Mouse (Mus musculus) kidney, postnatal 36 days (tissue): ENCODE measurements around the gene Otud7b.
A peak's percentile ranks its signal among the peaks of the same experiment; 100 is the strongest.

ENCODE experiments used
- DNase-seq, 2 experiments: peaks; one replicate each; pipeline ENCODE4 v3.0.0; 2021 to 2022; ENCODE audit warnings: mixed read lengths in 2 of 2

The Otud7b gene

GRCm38 (mm10) chr3:96104261-96105065 is at the start of gene Otud7b:
Gene Otud7b, plus strand, starts transcription at chr3:96104527.
- peak; percentile 82 to 88 for DNase-seq

GRCm38 (mm10) chr3:96055294-96055693 is 49.0 kb upstream of the Otud7b start:
- no peak for DNase-seq

- DNase-seq = no peak
These were observed 48.3 kb upstream of the Otud7b start for GRCm38 (mm10) chr3:96056031-96056430.

- DNase-seq = peak; percentile 90 to 92
These were observed 46.6 kb upstream of the Otud7b start for GRCm38 (mm10) chr3:96057747-96058204.

GRCm38 (mm10) chr3:96058231-96058896 is 46.0 kb upstream of the Otud7b start, which contains the start of gene Vps45:
Gene Vps45, minus strand, starts transcription at chr3:96058466.
- peak; percentile 78 to 83 for DNase-seq

- no peak for DNase-seq
These were observed 44.2 kb upstream of the Otud7b start for GRCm38 (mm10) chr3:96060146-96060545.

- no peak for DNase-seq
These were observed 41.0 kb upstream of the Otud7b start for GRCm38 (mm10) chr3:96063299-96063698.

- no peak for DNase-seq
These were observed 40.1 kb upstream of the Otud7b start for GRCm38 (mm10) chr3:96064217-96064616.

- DNase-seq = no peak
These were observed 39.2 kb upstream of the Otud7b start for GRCm38 (mm10) chr3:96065147-96065546.

- DNase-seq = peak; percentile 70 to 77
These were observed 38.5 kb upstream of the Otud7b start for GRCm38 (mm10) chr3:96065754-96066375.

GRCm38 (mm10) chr3:96066741-96067140 is 37.6 kb upstream of the Otud7b start:
- no peak for DNase-seq

GRCm38 (mm10) chr3:96069046-96069445 is 35.3 kb upstream of the Otud7b start:
- no peak for DNase-seq

- no peak for DNase-seq
These were observed 34.8 kb upstream of the Otud7b start for GRCm38 (mm10) chr3:96069542-96069941.

- no peak for DNase-seq
These were observed 34.1 kb upstream of the Otud7b start for GRCm38 (mm10) chr3:96070241-96070640.

GRCm38 (mm10) chr3:96072921-96073486 is 31.3 kb upstream of the Otud7b start:
- DNase-seq = no peak

GRCm38 (mm10) chr3:96078066-96078465 is 26.3 kb upstream of the Otud7b start:
- no peak for DNase-seq

- peak in 1 of 2 experiments; percentile 33 for DNase-seq
These were observed 25.6 kb upstream of the Otud7b start for GRCm38 (mm10) chr3:96078711-96079110.

GRCm38 (mm10) chr3:96081006-96081405 is 23.3 kb upstream of the Otud7b start:
- peak; percentile 50 to 56 for DNase-seq

- DNase-seq = no peak
These were observed 22.7 kb upstream of the Otud7b start for GRCm38 (mm10) chr3:96081650-96082049.

GRCm38 (mm10) chr3:96082100-96082499 is 22.2 kb upstream of the Otud7b start:
- DNase-seq = no peak

- no peak for DNase-seq
These were observed 21.4 kb upstream of the Otud7b start for GRCm38 (mm10) chr3:96082714-96083508.

GRCm38 (mm10) chr3:96084146-96084755 is 20.1 kb upstream of the Otud7b start:
- no peak for DNase-seq
